Mouse (Mus musculus) MEL (cell line): ENCODE data around the gene Chd6. TPM values are rescaled to one million over a fixed set of nuclear protein-coding genes. Genes with fewer than 3 reads are reported as not detected.
A peak's percentile ranks its signal among the peaks of the same experiment; 100 is the strongest.

Source experiments
- DNase-seq: peaks from one replicate; pipeline ENCODE4 v3.0.0; 2011; ENCODE audit warnings: low read depth, low spot score
- H3K27ac ChIP-seq: 2 replicates; pipeline ENCODE4 v1.5.1; 2012; ENCODE audit warnings: low read depth, mild to moderate bottlenecking, control low read depth, low read length, moderate library complexity; ENCODE audit not compliant: control insufficient read depth
- H3K27me3 ChIP-seq, 2 experiments: fragments of 150-350 bp in 1 of 2; sonication (generic) in 1 of 2; 2 replicates each; pipeline ENCODE4 v1.6.1; 2012; ENCODE audit warnings: low read length in 2 of 2, mild to moderate bottlenecking in 2 of 2, improper control_type of control experiment in 1 of 2, moderate library complexity in 1 of 2; ENCODE audit not compliant: insufficient read depth in 2 of 2, control insufficient read depth in 1 of 2
- H3K36me3 ChIP-seq, 2 experiments: 2 replicates each; pipeline ENCODE4 v1.6.1; 2012 to 2014; ENCODE audit warnings: low read length in 2 of 2, improper control_type of control experiment in 1 of 2, inconsistent platforms in 1 of 2, mild to moderate bottlenecking in 1 of 2; ENCODE audit not compliant: insufficient read depth in 2 of 2, control insufficient read depth in 1 of 2
- H3K4me1 ChIP-seq, 2 experiments: fragments of 150-350 bp in 1 of 2; sonication (generic) in 1 of 2; 2 replicates each; pipeline ENCODE4 v1.6.1; 2012; ENCODE audit warnings: low read length in 2 of 2, improper control_type of control experiment in 1 of 2, mild to moderate bottlenecking in 1 of 2; ENCODE audit not compliant: insufficient read depth in 2 of 2, control insufficient read depth in 1 of 2
- H3K4me3 ChIP-seq, 2 experiments: fragments of 150-350 bp in 1 of 2; sonication (generic) in 1 of 2; 2 replicates each; pipeline ENCODE4 v1.5.1; 2012; ENCODE audit warnings: low read depth in 2 of 2, low read length in 2 of 2, mild to moderate bottlenecking in 2 of 2, moderate library complexity in 2 of 2, control low read depth in 1 of 2, improper control_type of control experiment in 1 of 2; ENCODE audit not compliant: control insufficient read depth in 1 of 2, insufficient read depth in 1 of 2
- H3K79me2 ChIP-seq: 2 replicates; pipeline ENCODE4 v1.6.1; 2012; ENCODE audit warnings: mild to moderate bottlenecking, low read length, moderate library complexity; ENCODE audit not compliant: control insufficient read depth, poor library complexity, insufficient read depth
- H3K9ac ChIP-seq: 2 replicates; pipeline ENCODE4 v1.6.1; 2012; ENCODE audit warnings: low read depth, mild to moderate bottlenecking, control low read depth, low read length, moderate library complexity; ENCODE audit not compliant: control insufficient read depth, poor library complexity, severe bottlenecking
- H3K9me3 ChIP-seq: fragments of 150-350 bp; sonication (generic); replicated peaks from 2 replicates; pipeline ENCODE4 v1.6.1; 2012; ENCODE audit warnings: mild to moderate bottlenecking, low read length, improper control_type of control experiment, moderate library complexity; ENCODE audit not compliant: insufficient read depth
- BHLHE40 ChIP-seq: IDR thresholded peaks from 2 replicates; pipeline ENCODE4 v1.6.1; 2012; ENCODE audit warnings: low read depth, mild to moderate bottlenecking, inconsistent platforms, low read length, improper control_type of control experiment, borderline replicate concordance
- CHD1 ChIP-seq: IDR thresholded peaks from 2 replicates; pipeline ENCODE4 v1.6.1; 2012; ENCODE audit warnings: low read depth, mild to moderate bottlenecking, inconsistent platforms, low read length, improper control_type of control experiment
- CHD2 ChIP-seq: IDR thresholded peaks from 2 replicates; pipeline ENCODE4 v1.6.1; 2011; ENCODE audit warnings: low read length, improper control_type of control experiment
- CTCF ChIP-seq, 3 experiments: IDR thresholded peaks in 2 of 3; conservative IDR thresholded peaks in 1 of 3; 2 replicates each; pipeline ENCODE4 v1.5.1; 2011 to 2012; ENCODE audit warnings: low read length in 3 of 3, low read depth in 2 of 3, mild to moderate bottlenecking in 2 of 3, improper control_type of control experiment in 1 of 3, inconsistent platforms in 1 of 3, mixed read lengths in 1 of 3, moderate library complexity in 1 of 3; ENCODE audit not compliant: control insufficient read depth in 1 of 3, insufficient read depth in 1 of 3, poor library complexity in 1 of 3, severe bottlenecking in 1 of 3
- ELF1 ChIP-seq: IDR thresholded peaks from 2 replicates; pipeline ENCODE4 v1.6.1; 2014; ENCODE audit warnings: low read depth, mild to moderate bottlenecking, inconsistent platforms, low read length, improper control_type of control experiment, moderate library complexity
- GATA1 ChIP-seq: IDR thresholded peaks from 2 replicates; pipeline ENCODE4 v1.6.1; 2011; ENCODE audit warnings: low read depth, low read length, improper control_type of control experiment
- HCFC1 ChIP-seq: IDR thresholded peaks from 2 replicates; pipeline ENCODE4 v1.6.1; 2012; ENCODE audit warnings: low read depth, mild to moderate bottlenecking, inconsistent platforms, low read length, improper control_type of control experiment, moderate library complexity
- KAT2A ChIP-seq: conservative IDR thresholded peaks from 2 replicates; pipeline ENCODE4 v1.6.1; 2012; ENCODE audit warnings: low read depth, low read length, improper control_type of control experiment, inconsistent platforms
- MAFK ChIP-seq: IDR thresholded peaks from 2 replicates; pipeline ENCODE4 v1.6.1; 2011; ENCODE audit warnings: low read depth, mild to moderate bottlenecking, low read length, improper control_type of control experiment, borderline replicate concordance
- MAX ChIP-seq: IDR thresholded peaks from 2 replicates; pipeline ENCODE4 v1.6.1; 2011; ENCODE audit warnings: low read length, improper control_type of control experiment
- MEF2A ChIP-seq: IDR thresholded peaks from 2 replicates; pipeline ENCODE4 v1.6.1; 2014; ENCODE audit warnings: low read depth, mild to moderate bottlenecking, inconsistent platforms, low read length, improper control_type of control experiment; ENCODE audit not compliant: poor library complexity, insufficient replicate concordance, severe bottlenecking; ENCODE audit errors: extremely low read depth
- MXI1 ChIP-seq: IDR thresholded peaks from 2 replicates; pipeline ENCODE4 v1.6.1; 2011; ENCODE audit warnings: mild to moderate bottlenecking, low read depth, low read length, improper control_type of control experiment
- MYC ChIP-seq: IDR thresholded peaks from 2 replicates; pipeline ENCODE4 v1.6.1; 2011; ENCODE audit warnings: low read depth, mild to moderate bottlenecking, low read length, improper control_type of control experiment, moderate library complexity
- NRF1 ChIP-seq: IDR thresholded peaks from 2 replicates; pipeline ENCODE4 v1.6.1; 2014; ENCODE audit warnings: low read depth, mild to moderate bottlenecking, inconsistent platforms, low read length, improper control_type of control experiment, moderate library complexity; ENCODE audit not compliant: poor library complexity, insufficient read depth, severe bottlenecking
- POLR2A ChIP-seq, 2 experiments: IDR thresholded peaks; 2 replicates each; pipeline ENCODE4 v1.6.1; 2011 to 2012; ENCODE audit warnings: low read length in 2 of 2, mild to moderate bottlenecking in 2 of 2, control low read depth in 1 of 2, improper control_type of control experiment in 1 of 2, low read depth in 1 of 2, moderate library complexity in 1 of 2; ENCODE audit not compliant: control insufficient read depth in 1 of 2, insufficient read depth in 1 of 2, poor library complexity in 1 of 2
- POLR2AphosphoS2 ChIP-seq: IDR thresholded peaks from 2 replicates; pipeline ENCODE4 v1.6.1; 2011; ENCODE audit warnings: low read length, improper control_type of control experiment
- RAD21 ChIP-seq: IDR thresholded peaks from 2 replicates; pipeline ENCODE4 v1.6.1; 2011; ENCODE audit warnings: mild to moderate bottlenecking, low read depth, low read length, improper control_type of control experiment
- SIN3A ChIP-seq: IDR thresholded peaks from 2 replicates; pipeline ENCODE4 v1.6.1; 2012; ENCODE audit warnings: low read length, improper control_type of control experiment, inconsistent platforms
- TAL1 ChIP-seq: IDR thresholded peaks from 2 replicates; pipeline ENCODE4 v1.6.1; 2012; ENCODE audit warnings: mild to moderate bottlenecking, inconsistent platforms, low read length, moderate library complexity, mixed read lengths
- UBTF ChIP-seq: IDR thresholded peaks from 2 replicates; pipeline ENCODE4 v1.6.1; 2012; ENCODE audit warnings: low read depth, mild to moderate bottlenecking, inconsistent platforms, low read length, improper control_type of control experiment, moderate library complexity, borderline replicate concordance; ENCODE audit not compliant: insufficient read depth
- USF1 ChIP-seq: IDR thresholded peaks from 2 replicates; pipeline ENCODE4 v1.6.1; 2014; ENCODE audit warnings: low read depth, mild to moderate bottlenecking, inconsistent platforms, low read length, improper control_type of control experiment, moderate library complexity
- ZC3H11A ChIP-seq: IDR thresholded peaks from 2 replicates; pipeline ENCODE4 v1.6.1; 2012; ENCODE audit warnings: low read depth, mild to moderate bottlenecking, inconsistent platforms, low read length, improper control_type of control experiment
- ZKSCAN1 ChIP-seq: IDR thresholded peaks from 2 replicates; pipeline ENCODE4 v1.6.1; 2012; ENCODE audit warnings: low read depth, mild to moderate bottlenecking, inconsistent platforms, low read length, improper control_type of control experiment, moderate library complexity
- ZMIZ1 ChIP-seq: IDR thresholded peaks from 2 replicates; pipeline ENCODE4 v1.6.1; 2012; ENCODE audit warnings: low read depth, mild to moderate bottlenecking, inconsistent platforms, low read length, improper control_type of control experiment, moderate library complexity
- polyA plus RNA-seq, 2 experiments: library from polyadenylated mRNA; stranded (reverse) in 1 of 2; unstranded in 1 of 2; fragments of >175 nt in 1 of 2; fragments of >200 nt in 1 of 2; gene quantifications; 2 replicates each; pipeline versions ENCODE4 v1.2.1 to v1.2.4; 2012; ENCODE audit warnings: low replicate concordance in 2 of 2, low read depth in 1 of 2; ENCODE audit not compliant: insufficient read length in 2 of 2, insufficient read depth in 1 of 2, missing spikeins in 1 of 2
- total RNA-seq: library from RNA; depleted of rRNA; stranded (reverse); fragments of 300-350 nt; gene quantifications from 2 replicates; pipeline ENCODE4 v1.2.3, GENCODE M21; 2012

Gene Chd6
- total and polyA plus RNA-seq, 3 experiments = 9.7 to 200 (median 15.4) TPM

GRCm38 (mm10) chr2:161004338-161004737 is 104.5 kb downstream of the Chd6 start:
- H3K9me3 ChIP-seq = no peaks in the 10 kb centered on the region
- TF ChIP-seq ZMIZ1 (no peak), POLR2A (IDR thresholded peaks at IDR 0.05; ENCODE audit: control insufficient read depth in 1 of 2, insufficient read depth in 1 of 2, low read depth in 1 of 2, low read length in 2 of 2, poor library complexity in 1 of 2) (no peak), UBTF (no peak), BHLHE40 (no peak), USF1 (peak; percentile 71), HCFC1 (no peak), ZC3H11A (no peak), RAD21 (no peak), CTCF (IDR thresholded peaks at IDR 0.05 in 2 of 3, conservative IDR thresholded peaks at IDR 0.05 in 1 of 3; ENCODE audit: control insufficient read depth in 1 of 3, insufficient read depth in 1 of 3, low read depth in 2 of 3, low read length in 3 of 3, poor library complexity in 1 of 3, severe bottlenecking in 1 of 3) (no peak), ELF1 (no peak), MYC (peak; percentile 95), TAL1 (no peak), GATA1 (peak; percentile 37; the same call in 1 of the 2 replicates), CHD2 (no peak), ZKSCAN1 (no peak), MAX (peak; percentile 96), NRF1 (no peak), SIN3A (peak; percentile 67; the same call in 1 of the 2 replicates), KAT2A (no peak), MAFK (no peak), CHD1 (no peak), MXI1 (peak; percentile 96), MEF2A (no peak), POLR2AphosphoS2 (no peak)
- H3K27ac ChIP-seq = no peak overlapping the region
- no peaks in the 10 kb centered on the region for H3K27me3 ChIP-seq
- DNase-seq = peak; percentile 74
- no peaks in the 10 kb centered on the region for H3K79me2 ChIP-seq
- peaks cover 2 to 6% of the 10 kb centered on the region in 2 experiments; a peak in 2 of 4 replicates for H3K4me1 ChIP-seq
- H3K36me3 ChIP-seq = peaks cover 8 to 15% of the 10 kb centered on the region in 2 experiments
- no peak overlapping the region for H3K4me3 ChIP-seq
- no peak overlapping the region for H3K9ac ChIP-seq
